Mouse (Mus musculus): ENCODE data around the gene Ppm1g.

GRCm38 (mm10) chr5:31254901-31255300 is 34.4 kb upstream of the Ppm1g start:
- no peak for TF ChIP-seq MYC (IDR thresholded peaks at IDR 0.05; ENCODE audit: low read depth, low read length)
- TF ChIP-seq MAZ (IDR thresholded peaks at IDR 0.05; ENCODE audit: low read depth, low read length), result no peak
- no peak for TF ChIP-seq E2F4 (IDR thresholded peaks at IDR 0.05; ENCODE audit: insufficient replicate concordance, low read depth, low read length)
- no peak for TF ChIP-seq TCF12 (IDR thresholded peaks at IDR 0.05; ENCODE audit: low read depth, low read length)

Data from CH12.LX (cell line).